Mouse (Mus musculus) frontal cortex, postnatal 36 days (tissue): ENCODE measurements around the gene Nbl1.

Experiments
- DNase-seq, 2 experiments: peaks; one replicate each; pipeline ENCODE4 v3.0.0; 2022; ENCODE audit warnings: low spot score in 2 of 2

The Nbl1 gene

DNA sequence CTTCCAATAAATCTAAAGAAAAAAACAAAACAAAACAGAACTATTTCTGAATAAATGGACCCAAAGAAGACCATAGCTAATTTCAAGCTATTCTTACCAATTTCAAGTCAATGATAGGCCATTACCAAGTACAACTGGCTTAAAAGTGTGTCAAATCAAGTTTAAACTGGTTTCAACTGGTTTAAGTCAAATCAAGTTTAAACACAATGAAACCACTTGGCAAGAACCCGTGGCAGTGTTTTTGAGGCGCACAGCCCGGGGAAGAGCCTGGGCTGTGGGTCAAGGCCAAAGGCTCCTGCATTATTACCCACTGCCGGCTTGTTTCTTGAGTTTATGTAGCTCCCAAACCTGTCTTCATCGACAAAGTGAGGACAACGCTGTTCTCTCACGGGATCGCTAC is 7.5 kb upstream of the Nbl1 start:
- no peak for DNase-seq

DNA sequence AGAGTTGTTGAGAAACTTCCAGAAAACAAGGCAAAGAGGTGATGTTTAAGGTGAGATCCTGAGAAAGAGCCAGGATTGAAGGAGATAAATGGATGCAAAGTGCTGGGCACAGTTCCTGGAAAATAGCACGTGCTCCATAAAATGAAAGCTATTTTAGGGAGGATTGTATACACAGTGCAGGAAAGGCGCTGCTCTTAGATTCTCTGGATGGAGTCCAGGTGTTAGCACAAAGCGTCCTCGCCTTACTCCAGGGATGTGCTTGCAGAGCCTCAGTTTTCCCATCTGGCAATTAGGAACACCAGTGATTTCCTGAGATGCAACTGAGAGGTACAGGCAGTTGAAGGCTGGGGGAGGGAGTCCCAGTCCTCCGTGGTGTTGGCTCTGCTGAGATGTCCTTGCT is 3.4 kb upstream of the Nbl1 start:
- DNase-seq: no peak

DNA sequence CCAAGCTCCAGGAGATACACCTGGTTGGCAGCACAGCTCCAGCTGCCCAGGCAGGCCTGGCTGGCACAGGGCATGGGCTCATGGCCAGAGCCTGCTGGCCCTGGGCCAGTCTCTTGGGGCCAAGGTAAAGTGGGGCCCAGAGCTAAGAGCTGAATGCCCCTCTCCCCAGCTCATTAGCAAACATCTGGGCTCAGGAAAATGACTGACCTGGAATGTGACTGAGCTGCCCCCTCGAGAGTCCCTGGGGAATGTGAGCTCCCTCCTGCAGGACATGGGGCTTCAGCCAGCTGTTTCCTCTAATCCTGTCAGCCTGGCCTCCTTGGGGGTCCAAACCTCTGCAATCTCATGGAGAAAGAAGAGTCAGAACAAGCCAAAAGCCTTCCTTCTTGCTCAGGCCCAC is 2.6 kb upstream of the Nbl1 start:
- DNase-seq: no peak

GRCm38 (mm10) chr4:139093196-139093530 is 370 bp upstream of the Nbl1 start:
- DNase-seq: no peak

DNA sequence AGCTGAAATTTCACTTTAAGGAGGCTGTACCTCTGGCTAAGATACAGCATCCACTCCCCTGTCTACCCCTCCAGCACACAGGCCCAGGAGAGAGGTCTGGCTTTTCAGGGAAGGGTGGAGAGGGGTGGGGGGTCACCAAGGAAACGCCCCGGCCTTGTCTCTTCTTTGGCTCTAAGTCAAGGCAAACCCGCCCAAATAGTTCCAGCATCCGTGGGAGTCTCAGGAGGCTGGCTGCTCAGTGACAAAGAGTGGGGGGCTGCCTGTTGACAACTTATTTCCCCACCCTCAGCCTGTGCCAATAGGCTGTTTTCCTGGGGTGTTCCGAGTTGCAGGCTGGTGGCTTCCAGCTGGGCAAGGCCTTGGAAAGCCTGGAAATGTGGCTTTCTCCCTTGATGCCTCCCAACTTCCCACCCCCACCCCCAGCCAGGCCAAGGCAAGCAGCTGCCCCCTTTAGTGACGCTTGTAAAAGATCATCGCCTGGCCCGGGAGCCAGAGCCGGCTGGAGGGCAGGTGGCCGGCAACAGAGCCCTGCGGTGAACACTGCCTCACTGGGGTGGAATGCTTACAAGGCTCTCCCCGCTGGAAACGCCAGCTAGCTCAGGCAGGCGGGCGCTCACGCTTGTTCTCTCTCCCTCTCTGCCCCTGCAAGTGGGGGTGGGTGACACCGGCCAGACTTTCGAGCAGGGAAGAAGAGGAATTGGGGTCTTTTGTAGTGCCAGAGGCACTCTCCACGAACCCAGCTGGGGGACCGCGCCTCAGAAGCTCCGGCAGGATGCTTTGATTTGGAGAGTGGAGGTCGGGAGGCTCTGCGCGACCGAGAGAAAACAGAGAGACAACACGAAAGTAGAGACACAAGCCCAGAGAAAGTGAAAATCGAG is 1.1 kb downstream of the Nbl1 start:
- no peak for DNase-seq

GRCm38 (mm10) chr4:139091066-139091465 is 1.7 kb downstream of the Nbl1 start:
- no peak for DNase-seq

DNA sequence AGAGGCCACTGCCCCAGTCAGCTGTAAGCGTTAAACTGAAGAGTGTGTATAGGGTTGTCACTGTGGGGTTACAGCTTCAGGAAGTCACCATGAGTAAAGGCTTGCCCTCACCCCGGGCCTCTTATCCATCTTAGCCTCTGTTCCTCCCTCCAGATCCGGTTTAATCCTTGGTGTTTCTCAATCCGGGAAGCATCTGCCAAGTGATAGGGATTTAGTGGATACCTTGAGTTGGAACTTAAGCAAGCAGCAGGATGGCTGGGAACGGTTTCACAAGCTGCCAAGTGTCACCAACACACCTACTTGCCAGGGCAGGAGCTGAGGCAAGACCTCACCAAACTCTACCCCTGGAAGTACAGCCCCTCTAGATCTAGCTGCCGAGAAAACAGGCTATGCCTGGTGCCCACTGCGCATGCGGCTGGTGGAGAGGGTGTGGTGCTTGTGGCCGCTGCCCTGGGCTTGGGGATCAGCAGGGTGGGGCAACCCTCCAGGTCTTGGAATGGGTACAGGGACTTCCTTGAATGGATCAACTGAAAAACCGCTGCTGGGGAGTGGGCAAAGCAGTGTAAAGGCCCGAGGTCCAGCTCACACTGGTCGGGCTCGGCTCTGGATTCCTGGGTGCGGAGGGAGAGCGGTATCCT is 2.4 kb downstream of the Nbl1 start:
- DNase-seq: no peak

DNA sequence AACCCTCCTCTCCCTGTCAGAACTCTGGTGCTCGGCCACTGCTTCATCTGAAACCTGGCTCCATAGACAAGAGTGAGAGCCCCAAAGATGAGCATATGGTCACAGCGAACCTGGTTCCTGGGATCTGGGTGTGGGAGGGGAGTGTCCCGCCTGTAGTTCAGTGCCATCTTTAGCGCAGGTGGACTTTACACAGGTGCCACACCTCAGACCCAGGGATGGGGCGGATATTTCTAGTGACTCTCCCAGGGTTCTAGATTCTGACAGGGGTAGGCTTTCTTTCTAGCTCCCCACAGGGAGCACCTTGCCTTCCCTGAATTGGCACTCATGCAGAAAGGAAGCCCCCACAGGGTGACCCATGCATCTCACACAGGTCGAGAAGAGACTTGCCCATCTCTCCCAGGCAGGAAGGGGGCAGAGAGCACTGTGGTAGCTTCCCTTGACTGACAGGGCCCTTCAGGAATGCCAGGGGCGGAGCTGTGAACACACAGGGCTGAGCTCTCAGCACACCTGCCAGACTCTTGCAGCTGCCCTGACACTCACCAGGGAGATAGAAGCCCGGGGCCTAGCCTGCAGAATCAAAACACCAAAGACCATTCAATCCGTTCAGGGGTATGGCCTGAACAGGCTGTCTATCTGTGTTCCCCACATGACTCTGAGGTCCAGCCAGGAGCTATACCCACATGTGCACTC is 3.7 kb downstream of the Nbl1 start:
- no peak for DNase-seq

GRCm38 (mm10) chr4:139086984-139087383 is 5.8 kb downstream of the Nbl1 start:
- DNase-seq: no peak

- DNase-seq: peak; percentile 83 to 90
These were observed 6.8 kb downstream of the Nbl1 start for GRCm38 (mm10) chr4:139086037-139086436.

- no peak for DNase-seq
These were observed 7.5 kb downstream of the Nbl1 start for GRCm38 (mm10) chr4:139085337-139085736.

- DNase-seq: peak in 1 of 2 experiments; percentile 42
These were observed 9.8 kb downstream of the Nbl1 start for GRCm38 (mm10) chr4:139082790-139083564.

GRCm38 (mm10) chr4:139081270-139081931 is 11.4 kb downstream of the Nbl1 start:
- DNase-seq: peak in 1 of 2 experiments; percentile 53

DNA sequence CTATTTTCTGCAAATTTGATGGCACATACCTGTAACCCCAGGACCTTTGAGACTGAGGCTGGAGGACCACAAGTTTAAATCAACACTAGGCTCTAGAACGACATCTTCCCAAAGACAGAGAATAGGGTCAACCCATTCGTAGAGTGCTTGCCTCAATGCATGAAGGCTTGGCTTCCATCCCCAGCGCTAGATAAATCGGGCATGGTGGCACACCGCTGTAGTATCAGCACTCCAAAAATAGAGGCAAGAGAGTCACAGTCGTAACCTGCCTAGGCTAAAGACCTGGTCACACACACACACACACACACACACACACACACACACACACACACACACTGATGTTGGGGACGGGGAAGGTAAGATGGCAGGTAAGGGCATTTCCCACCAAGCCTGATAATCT is 12.5 kb downstream of the Nbl1 start:
- DNase-seq: no peak

- no peak for DNase-seq
These were observed 13.4 kb downstream of the Nbl1 start for GRCm38 (mm10) chr4:139079439-139079838.

DNA sequence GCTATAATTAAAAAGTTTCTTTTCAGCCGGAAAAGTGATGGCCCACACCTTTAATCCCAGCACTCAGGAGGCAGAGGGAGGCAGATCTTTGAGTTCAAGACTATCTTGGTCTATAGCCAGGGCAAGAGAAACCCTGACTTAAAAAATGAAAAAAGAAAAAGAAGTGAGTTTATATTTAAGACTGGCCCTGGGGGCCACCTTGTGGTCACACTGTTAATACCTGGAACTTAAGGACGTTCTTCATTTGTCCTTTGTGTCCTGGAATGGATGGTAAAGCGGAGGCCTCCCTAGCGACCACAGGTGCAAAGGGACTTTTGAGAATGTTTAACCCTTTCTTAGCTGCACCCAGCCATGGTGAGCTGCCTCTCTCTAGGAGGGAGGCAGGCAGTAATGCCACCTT is 14.1 kb downstream of the Nbl1 start:
- no peak for DNase-seq

DNA sequence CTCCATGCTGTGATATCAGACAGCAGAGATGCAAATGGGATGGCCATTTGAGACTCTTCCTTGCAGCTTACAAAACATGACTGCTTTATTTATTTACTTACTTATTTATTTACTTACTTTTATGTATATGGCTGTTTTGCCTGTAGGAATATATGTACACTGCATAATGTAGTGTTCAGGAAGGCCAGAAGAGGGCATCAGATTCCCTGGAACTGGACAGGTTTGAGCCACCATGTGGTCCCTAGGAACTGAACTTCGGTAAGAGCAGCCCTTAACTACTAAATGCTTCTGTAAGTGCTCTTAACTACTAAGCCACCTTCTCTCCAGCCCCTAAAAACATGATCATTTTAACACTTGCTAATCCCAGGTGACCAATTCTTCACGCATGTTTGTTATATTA is 14.5 kb downstream of the Nbl1 start:
- DNase-seq: peak in 1 of 2 experiments; percentile 57

DNA sequence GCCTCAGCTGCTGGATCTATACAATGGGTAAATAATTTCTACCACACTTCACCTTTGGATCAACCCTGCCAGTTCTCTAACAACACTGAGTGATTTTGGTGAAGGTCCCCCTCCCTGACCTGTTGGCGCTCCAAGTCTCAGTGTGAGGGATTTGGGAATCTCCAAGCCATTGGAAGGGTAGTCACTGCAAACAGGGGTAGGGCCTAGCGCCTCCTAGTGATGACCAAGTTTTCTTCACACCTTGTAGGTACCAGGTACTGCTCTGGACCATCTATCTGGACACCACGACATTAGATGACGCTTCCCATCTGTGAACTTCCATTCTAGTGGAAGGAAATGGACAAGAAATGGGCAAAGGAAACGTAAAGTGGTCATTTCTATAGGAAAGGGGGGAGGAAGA is 16.9 kb downstream of the Nbl1 start:
- DNase-seq: no peak

- peak in 1 of 2 experiments; percentile 60 for DNase-seq
These were observed 17.6 kb downstream of the Nbl1 start, which contains the start of gene Htr6 for GRCm38 (mm10) chr4:139075041-139075711. Gene Htr6, minus strand, starts transcription at chr4:139075570.

DNA sequence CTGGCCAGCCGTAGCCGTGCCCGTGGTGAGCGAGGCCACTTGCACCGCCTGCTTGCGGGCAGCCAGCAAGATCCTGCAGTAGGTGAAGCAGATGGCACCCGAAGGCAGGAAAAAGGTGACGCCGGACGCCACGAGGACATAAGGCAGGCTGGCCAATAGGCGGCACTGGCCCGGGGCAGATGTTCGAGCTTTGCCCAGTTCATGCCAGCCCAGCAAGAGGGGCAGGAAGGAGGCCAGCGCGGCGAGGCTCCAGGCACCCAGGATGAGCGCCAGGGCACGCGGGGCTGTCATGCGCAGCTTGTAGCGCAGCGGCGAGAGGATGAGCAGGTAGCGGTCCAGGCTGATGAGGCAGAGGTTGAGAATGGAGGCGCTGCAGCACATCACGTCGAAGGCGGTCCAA is 18.7 kb downstream of the Nbl1 start:
- no peak for DNase-seq

GRCm38 (mm10) chr4:139068287-139068686 is 24.5 kb downstream of the Nbl1 start:
- DNase-seq: peak; percentile 72 to 82
